Mouse (Mus musculus) cortical plate, adult 2 months (tissue): Measurements from ENCODE around the gene Ttc1. TPM values are rescaled to one million over a fixed set of nuclear protein-coding genes. Genes with fewer than 3 reads are reported as not detected.
A peak's percentile ranks its signal among the peaks of the same experiment; 100 is the strongest.

Experiments
- H3K27ac ChIP-seq: fragments of 200-500 bp; 2 replicates; pipeline ENCODE4 v1.5.1; 2012; ENCODE audit warnings: low read length, control low read depth, inconsistent platforms; ENCODE audit not compliant: insufficient read depth
- H3K4me1 ChIP-seq: fragments of 200-500 bp; 2 replicates; pipeline ENCODE4 v1.6.1; 2011; ENCODE audit warnings: low read length; ENCODE audit not compliant: control insufficient read depth, insufficient read depth
- H3K4me3 ChIP-seq: fragments of 200-500 bp; 2 replicates; pipeline ENCODE4 v1.5.1; 2011; ENCODE audit warnings: mild to moderate bottlenecking, low read length, control low read depth; ENCODE audit not compliant: insufficient read depth
- CTCF ChIP-seq: fragments of 200-500 bp; IDR thresholded peaks from 2 replicates; pipeline ENCODE4 v1.5.1; 2011; ENCODE audit warnings: mild to moderate bottlenecking, control low read depth, low read length; ENCODE audit not compliant: insufficient read depth; ENCODE audit errors: extremely low read depth
- POLR2A ChIP-seq: fragments of 200-500 bp; IDR thresholded peaks from 2 replicates; pipeline ENCODE4 v1.6.1; 2011; ENCODE audit warnings: mild to moderate bottlenecking, low read length, control low read depth; ENCODE audit not compliant: insufficient read depth; ENCODE audit errors: extremely low read depth
- polyA plus RNA-seq: library from polyadenylated mRNA; depleted of rRNA; stranded (reverse); fragments of >200 nt; gene quantifications from 2 replicates; pipeline ENCODE4 v1.2.3, GENCODE M21; 2012; rRNA removed

The Ttc1 gene
- polyA plus RNA-seq, 1 experiment = 53.8 TPM

DNA sequence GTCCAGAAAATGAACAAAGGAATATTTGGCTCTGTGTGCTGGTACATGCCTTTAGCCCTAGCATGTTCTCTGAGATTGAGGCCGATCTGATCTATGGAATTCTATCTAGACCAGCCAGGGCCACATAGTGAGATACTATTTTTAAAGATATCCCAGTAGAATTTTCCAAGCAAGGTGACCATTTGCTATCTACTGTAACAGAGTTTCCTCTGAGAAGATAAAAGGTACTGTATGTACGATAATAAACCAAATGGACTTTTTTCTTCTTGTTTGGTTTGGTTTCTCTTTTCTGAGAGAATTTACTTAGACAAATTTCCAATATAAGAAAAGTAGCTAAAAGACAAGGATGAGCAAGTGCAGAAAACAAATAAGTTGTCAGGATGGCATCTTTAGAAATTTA is 39.4 kb downstream of the Ttc1 start:
- H3K27ac ChIP-seq = no peak overlapping the region
- H3K4me1 ChIP-seq = peaks cover 3% of the 10 kb centered on the region
- H3K4me3 ChIP-seq = no peak overlapping the region
- TF ChIP-seq POLR2A (no peak), CTCF (no peak)

DNA sequence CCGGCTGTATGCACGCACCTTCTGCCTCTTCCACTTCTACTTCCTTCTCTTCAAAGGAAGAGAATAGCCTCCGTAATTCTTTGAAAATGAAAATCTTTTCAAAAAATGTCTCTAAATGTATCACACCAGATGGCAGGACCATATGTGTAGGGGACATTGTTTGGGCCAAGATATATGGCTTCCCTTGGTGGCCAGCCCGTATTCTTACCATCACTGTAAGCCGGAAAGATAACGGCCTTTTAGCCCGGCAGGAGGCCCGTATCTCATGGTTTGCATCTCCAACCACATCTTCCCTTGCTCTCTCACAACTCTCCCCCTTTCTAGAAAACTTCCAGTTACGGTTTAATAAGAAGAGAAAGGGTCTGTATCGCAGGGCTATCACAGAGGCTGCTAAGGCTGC is 42.1 kb downstream of the Ttc1 start:
- TF ChIP-seq POLR2A (no peak), CTCF (no peak)
- no peak overlapping the region for H3K27ac ChIP-seq
- H3K4me1 ChIP-seq = peaks cover 3% of the 10 kb centered on the region
- no peak overlapping the region for H3K4me3 ChIP-seq

DNA sequence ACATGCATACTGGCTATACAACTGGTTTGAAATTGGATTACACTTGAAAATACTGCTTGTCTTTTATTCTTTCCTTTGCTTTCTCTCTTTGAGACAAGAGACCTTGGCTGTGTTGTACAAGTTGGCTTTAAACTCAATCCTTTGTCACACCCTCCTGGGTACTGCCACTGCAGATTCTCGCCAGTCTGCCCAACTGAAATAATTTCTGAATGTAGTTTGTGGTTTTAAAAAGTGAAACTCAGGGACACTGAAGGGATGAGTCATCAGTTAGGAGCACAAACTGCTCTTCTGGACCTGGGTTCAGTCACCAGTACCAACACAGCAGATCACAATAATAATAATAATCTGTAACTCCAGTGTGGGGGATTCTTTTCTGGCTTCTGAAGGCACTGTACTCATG is 44.3 kb downstream of the Ttc1 start:
- TF ChIP-seq POLR2A = no peak
- TF ChIP-seq CTCF = no peak
- Histone ChIP-seq H3K4me1 (peaks cover 3% of the 10 kb centered on the region), H3K27ac (no peak overlapping the region), H3K4me3 (no peak overlapping the region)

DNA sequence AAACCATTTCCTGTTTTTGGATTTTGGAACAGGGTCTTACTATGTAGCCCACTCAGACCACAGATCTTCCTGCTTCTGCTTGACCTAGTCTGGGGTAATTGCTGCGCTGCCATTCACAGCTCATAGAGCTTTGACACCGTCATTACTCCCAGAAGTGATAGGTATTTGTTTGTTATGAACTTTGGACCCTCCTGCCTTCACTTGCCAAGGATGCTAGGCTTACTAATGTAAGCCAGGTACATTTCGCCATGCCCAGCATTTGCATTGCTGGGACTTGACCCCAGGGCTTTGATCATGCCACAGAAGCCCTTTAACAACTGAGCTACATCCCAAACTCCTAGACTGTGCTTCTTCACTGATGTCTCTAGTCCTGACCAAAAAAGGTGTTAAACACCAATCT is 47.5 kb downstream of the Ttc1 start:
- Histone ChIP-seq H3K4me3 (no peak overlapping the region), H3K4me1 (peaks cover 2% of the 10 kb centered on the region; the same call in 1 of the 2 replicates), H3K27ac (no peak overlapping the region)
- TF ChIP-seq POLR2A = no peak
- TF ChIP-seq CTCF = no peak

DNA sequence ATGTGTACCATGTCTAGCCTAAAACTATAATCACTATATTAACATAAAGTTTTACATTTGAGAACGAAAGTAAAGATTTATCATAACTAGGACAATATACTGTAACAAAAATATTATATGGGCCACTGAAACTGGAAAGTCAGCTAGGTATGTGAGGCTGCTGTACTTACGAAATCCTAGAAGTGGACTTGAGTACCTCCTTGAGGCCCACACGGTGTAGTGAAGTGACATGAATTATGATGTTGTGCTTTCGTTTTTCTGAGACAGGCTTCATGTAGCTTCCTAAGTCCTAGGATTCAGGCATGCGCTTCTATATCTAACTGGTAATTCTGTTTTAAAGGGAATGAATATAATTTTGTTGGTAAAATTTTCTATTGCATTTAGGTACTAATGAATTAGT is 49.2 kb downstream of the Ttc1 start:
- H3K4me1 ChIP-seq = peaks cover 2% of the 10 kb centered on the region; the same call in 1 of the 2 replicates
- no peak for TF ChIP-seq POLR2A
- no peak for TF ChIP-seq CTCF
- no peak overlapping the region for H3K27ac ChIP-seq
- H3K4me3 ChIP-seq = no peak overlapping the region

DNA sequence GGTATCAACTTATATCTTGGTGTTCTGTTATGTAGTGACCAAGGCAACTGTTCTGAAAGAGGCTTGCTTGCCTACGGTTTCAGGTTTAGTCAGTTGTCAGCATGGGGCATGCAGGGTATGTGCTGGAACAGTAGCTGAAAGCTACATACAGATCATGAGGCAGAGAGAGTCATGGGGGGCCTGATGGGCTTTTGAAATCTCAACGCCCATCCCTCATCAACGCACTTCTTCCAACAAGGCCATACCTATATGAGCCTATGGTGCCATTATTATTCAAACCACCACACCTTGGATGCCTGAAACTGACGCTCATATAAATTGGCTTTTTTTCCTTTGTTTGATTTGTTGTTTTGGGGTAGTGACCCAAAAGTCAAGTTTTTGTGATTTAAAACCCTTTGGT is 51.2 kb downstream of the Ttc1 start:
- Histone ChIP-seq H3K4me1 (no peaks in the 10 kb centered on the region), H3K27ac (no peak overlapping the region), H3K4me3 (no peak overlapping the region)
- TF ChIP-seq CTCF = no peak
- TF ChIP-seq POLR2A = no peak

DNA sequence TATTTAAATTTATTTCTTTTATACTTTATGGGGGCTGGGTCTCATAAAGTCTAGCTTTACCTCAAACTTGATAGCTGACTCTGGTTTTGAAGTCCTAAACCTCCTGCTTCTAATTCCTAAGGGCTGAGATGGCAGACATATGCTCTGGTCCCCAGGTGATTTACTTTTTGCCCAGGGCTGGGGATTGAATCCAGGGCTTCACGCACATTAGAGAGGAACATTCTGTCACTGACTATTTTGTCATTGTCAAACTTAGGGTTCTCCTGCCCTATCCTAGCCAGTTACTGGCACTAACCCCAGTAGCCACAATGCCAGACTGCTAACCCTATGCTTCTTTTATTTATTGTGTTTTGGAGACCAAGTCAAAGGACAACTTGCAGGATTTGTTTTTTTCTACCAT is 59.0 kb downstream of the Ttc1 start:
- H3K4me3 ChIP-seq = no peak overlapping the region
- no peak overlapping the region for H3K27ac ChIP-seq
- no peak for TF ChIP-seq CTCF
- no peak for TF ChIP-seq POLR2A
- H3K4me1 ChIP-seq = peaks cover 3% of the 10 kb centered on the region

DNA sequence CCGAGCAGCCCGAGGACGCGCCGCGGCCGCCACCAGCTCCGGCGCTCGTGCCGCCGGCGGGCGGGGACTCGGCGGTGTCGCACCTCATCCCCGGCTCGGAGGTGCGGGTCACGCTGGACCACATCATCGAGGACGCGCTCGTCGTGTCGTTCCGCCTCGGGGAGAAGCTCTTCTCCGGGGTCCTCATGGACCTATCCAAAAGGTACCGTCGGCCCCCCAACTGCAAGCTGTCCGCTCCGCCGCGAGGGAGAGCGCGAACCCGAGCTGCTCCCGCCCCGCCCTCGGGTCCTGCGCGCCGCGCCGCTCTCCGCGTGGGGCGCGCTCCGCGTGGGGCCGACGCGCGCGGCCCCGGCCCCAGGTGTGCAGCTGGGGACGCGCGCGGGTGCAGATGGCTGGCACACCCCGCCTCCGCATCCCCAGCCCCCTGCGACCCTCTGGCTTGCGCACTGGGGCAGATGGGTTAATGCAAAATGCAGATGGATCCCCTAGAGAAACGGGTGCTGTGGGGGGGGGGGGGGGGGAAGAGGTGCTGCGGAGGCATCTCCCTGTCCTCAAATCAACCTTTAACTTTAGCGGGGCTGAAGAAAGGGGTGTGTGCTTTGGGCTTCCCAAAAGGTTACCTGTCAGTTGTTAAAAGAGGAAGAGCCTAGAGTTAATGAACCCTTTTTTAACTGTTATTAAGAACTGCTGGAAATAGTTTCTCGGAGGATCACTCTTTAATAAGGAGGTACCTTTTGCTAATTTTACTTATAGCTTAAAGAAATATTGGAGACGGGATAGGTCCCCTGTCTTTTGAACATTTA is 65.2 kb downstream of the Ttc1 start:
- peak overlapping the region; percentile 96 for H3K27ac ChIP-seq
- H3K4me1 ChIP-seq = peaks cover 5% of the 10 kb centered on the region; the same call in 1 of the 2 replicates
- H3K4me3 ChIP-seq = peak overlapping the region; percentile 99
- TF ChIP-seq POLR2A = peak; percentile 42; the same call in 1 of the 2 replicates
- no peak for TF ChIP-seq CTCF

DNA sequence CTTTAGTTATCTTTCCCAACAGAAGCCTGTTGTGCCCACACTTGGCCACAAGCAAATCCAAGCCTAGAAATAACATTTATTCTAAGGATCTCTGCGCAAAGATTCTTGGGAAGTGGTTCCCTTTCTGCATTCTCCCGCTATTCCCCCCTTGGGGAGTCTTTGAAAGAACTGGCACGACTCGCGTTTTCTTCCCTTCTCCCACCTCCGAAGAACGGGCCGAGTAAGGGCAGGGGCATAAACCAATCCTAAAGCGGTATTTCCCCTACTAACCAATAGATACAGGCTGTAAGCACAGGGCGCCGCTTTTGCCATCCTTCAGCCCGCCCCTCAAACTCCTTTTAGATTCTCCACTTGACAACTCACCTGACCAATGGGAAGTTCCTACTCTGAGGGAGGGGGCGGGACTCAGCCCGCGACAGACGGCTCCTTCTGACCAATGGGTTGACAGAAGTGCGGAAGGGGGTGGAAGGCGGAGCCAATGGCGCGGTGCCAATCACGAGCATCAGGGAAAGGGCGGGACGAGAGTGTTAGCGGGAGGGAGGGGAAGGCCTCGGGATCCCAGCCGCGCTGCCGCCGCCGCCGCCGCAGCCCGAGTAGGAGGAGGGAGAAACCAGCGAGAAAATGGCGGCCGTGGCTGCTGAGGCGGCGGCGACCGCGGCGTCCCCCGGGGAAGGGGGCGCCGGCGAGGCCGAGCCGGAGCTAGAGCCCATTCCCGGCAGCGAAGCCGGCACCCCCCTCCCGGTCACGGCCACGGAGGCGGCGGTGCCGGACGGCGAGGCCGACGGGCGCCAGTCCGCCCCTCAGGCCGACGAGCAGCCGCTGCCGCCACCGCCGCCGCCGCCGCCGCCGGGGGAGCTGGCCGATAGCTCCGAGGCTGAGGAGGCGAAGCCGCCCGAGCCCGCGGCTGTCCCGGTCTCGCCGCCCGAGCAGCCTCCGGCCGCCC is 66.1 kb downstream of the Ttc1 start, which contains the start of gene Pwwp2a:
Gene Pwwp2a, plus strand, starts transcription at position 527 of the 943 bp plus-strand sequence.
- TF ChIP-seq POLR2A = peak; percentile 46; the same call in 1 of the 2 replicates
- no peak for TF ChIP-seq CTCF

More for the DNA sequence above, 66.1 kb downstream of the Ttc1 start, which contains the start of gene Pwwp2a:
- Histone ChIP-seq H3K4me1 (peaks cover 5% of the 10 kb centered on the region; the same call in 1 of the 2 replicates), H3K4me3 (peak within 1 kb of the TSS; percentile 99), H3K27ac (peak within 1 kb of the TSS; percentile 96)

Other genes with a start within 250 kb of the Ttc1 start
- gene Ccnjl, start 219.2 kb downstream of the Ttc1 start, polyA plus RNA-seq = 1.7 and 2.3 TPM in 2 replicates
- 0.38 and 0.40 TPM in 2 replicates for gene 4933415A04Rik, start 161.0 kb downstream of the Ttc1 start, polyA plus RNA-seq
- 0.28 TPM in 1 of 2 replicates, not detected in the other for gene Fabp6, start 146.5 kb downstream of the Ttc1 start, polyA plus RNA-seq
- 36.2 and 37.2 TPM in 2 replicates for gene Pwwp2a, start 66.0 kb downstream of the Ttc1 start, polyA plus RNA-seq
- gene Adra1b, start 153.2 kb upstream of the Ttc1 start, polyA plus RNA-seq = 19.8 and 19.9 TPM in 2 replicates